In genomic region chr4:116162142-116162541, GRCm38 (mm10) we compare ENCODE assay signal across 27 mouse cellular contexts. TPM values are rescaled to one million over a fixed set of nuclear protein-coding genes. Genes with fewer than 3 reads are reported as not detected.
DNase-seq lines count a peak whose midpoint lies in the region; ATAC-seq and TF ChIP-seq lines count a peak whose summit lies in the region.
"Had no signal": no experiment of that assay in that cellular context is flagged by ENCODE, and none has a peak within 500 bp of the region (broad histone marks: within the 10 kb centered on the region; RNA-seq: fewer than 3 reads in every experiment).

No protein-coding gene starts in this region.

- no peak for TF ChIP-seq EP300 in heart, postnatal 0 days (IDR thresholded peaks at IDR 0.05; ENCODE audit: low read depth)

- no peak for TF ChIP-seq POLR2A in lung, adult 2 months (IDR thresholded peaks at IDR 0.05; ENCODE audit: borderline replicate concordance, extremely low read depth, low read depth, low read length)

- no peaks in the 10 kb centered on the region for H3K27me3 ChIP-seq in heart, postnatal 0 days (ENCODE audit: control insufficient read depth, insufficient read depth, low read length)
- no peaks in the 10 kb centered on the region for H3K27me3 ChIP-seq in lung, embryonic 16.5 days (ENCODE audit: control insufficient read depth, insufficient read depth, low read depth, low read length)
- H3K27me3 ChIP-seq: hindbrain, embryonic 15.5 days; limb, embryonic 13.5 days; midbrain, embryonic 13.5 days; neural tube, embryonic 15.5 days had no signal

- DNase-seq in heart, postnatal 0 days (ENCODE audit: low spot score), result peak; percentile 32
- no peak for DNase-seq in heart, postnatal 36 days
- DNase-seq in lung, adult 2 months, result no peak
- DNase-seq in kidney, adult 9 months, result peak; percentile 60
- peak; percentile 46 for DNase-seq in lung, postnatal 25 days (ENCODE audit: low spot score)
- no peak for DNase-seq in spleen, adult 12 weeks (ENCODE audit: low spot score)
- DNase-seq: adrenal gland, postnatal 10 days; cerebellum, adult 2 months; gastrocnemius, postnatal 10 days; heart, adult 2 months; layer of hippocampus, adult 9-11 months; right cerebral cortex, adult 18-20 months; spleen, adult 18-20 months; thymus, adult 2 months had no signal

- ATAC-seq in heart, postnatal 0 days (ENCODE audit: insufficient read depth, low read depth), result peak; percentile 30; the same call in 1 of the 2 replicates
- ATAC-seq in lung, embryonic 16.5 days (ENCODE audit: low read depth), result peak; percentile 61
- ATAC-seq in monocyte, adult 5-6 weeks (replicated peaks; ENCODE audit: insufficient number of reproducible peaks, low FRiP score, low TSS enrichment, poor library complexity, severe bottlenecking), result no peak
- ATAC-seq: forebrain, embryonic 16.5 days; intestine, embryonic 16.5 days; midbrain, embryonic 13.5 days had no signal

- 41% methylated on average over 4 of the region's 4 CpGs for WGBS in heart, postnatal 0 days
- WGBS in lung, embryonic 16.5 days, result 55% methylated on average over 4 of the region's 4 CpGs
- WGBS in lung, adult 2 months, result 50% methylated on average over 4 of the region's 4 CpGs

- TF ChIP-seq CTCF in heart, postnatal 0 days (IDR thresholded peaks at IDR 0.05; ENCODE audit: low read depth), result no peak
- no peak for TF ChIP-seq CTCF in lung, adult 2 months (IDR thresholded peaks at IDR 0.05; ENCODE audit: insufficient read depth, low read length)

- H3K4me3 ChIP-seq in heart, postnatal 0 days (ENCODE audit: low read depth, low read length), result no peak overlapping the region
- H3K4me3 ChIP-seq in lung, embryonic 16.5 days (ENCODE audit: low read length), result no peak overlapping the region
- no peak overlapping the region for H3K4me3 ChIP-seq in lung, adult 2 months (replicated peaks; ENCODE audit: extremely low read depth, low read depth, low read length)
- H3K4me3 ChIP-seq: heart, adult 2 months; hindbrain, embryonic 15.5 days; limb, embryonic 13.5 days; midbrain, embryonic 13.5 days; myocyte; neural tube, embryonic 15.5 days had no signal

- no peak overlapping the region for H3K9ac ChIP-seq in heart, postnatal 0 days (replicated peaks; ENCODE audit: low read depth, low read length)
- no peak overlapping the region for H3K9ac ChIP-seq in lung, embryonic 16.5 days (ENCODE audit: low read length)
- H3K9ac ChIP-seq: hindbrain, embryonic 15.5 days; limb, embryonic 13.5 days; midbrain, embryonic 13.5 days; neural tube, embryonic 15.5 days had no signal

- H3K9me3 ChIP-seq in heart, postnatal 0 days (replicated peaks; ENCODE audit: control insufficient read depth, low read length), result no peaks in the 10 kb centered on the region
- H3K9me3 ChIP-seq in lung, embryonic 16.5 days (ENCODE audit: control insufficient read depth, low read length), result no peaks in the 10 kb centered on the region
- H3K9me3 ChIP-seq: hindbrain, embryonic 15.5 days; limb, embryonic 13.5 days; midbrain, embryonic 13.5 days; neural tube, embryonic 15.5 days had no signal

- H3K4me2 ChIP-seq in heart, postnatal 0 days (ENCODE audit: low read depth, low read length), result no peak overlapping the region
- no peak overlapping the region for H3K4me2 ChIP-seq in lung, embryonic 16.5 days (ENCODE audit: low read depth, low read length)
- H3K4me2 ChIP-seq: hindbrain, embryonic 15.5 days; limb, embryonic 13.5 days; midbrain, embryonic 13.5 days; neural tube, embryonic 15.5 days had no signal

- peaks cover 19% of the 10 kb centered on the region for H3K4me1 ChIP-seq in heart, postnatal 0 days (ENCODE audit: control insufficient read depth, insufficient read depth)
- peaks cover 17% of the 10 kb centered on the region for H3K4me1 ChIP-seq in lung, embryonic 16.5 days (replicated peaks; ENCODE audit: control insufficient read depth, insufficient read depth, low read length)
- H3K4me1 ChIP-seq in lung, adult 2 months (ENCODE audit: control insufficient read depth, insufficient read depth, low read length), result peaks cover 8% of the 10 kb centered on the region; the same call in 1 of the 2 replicates
- H3K4me1 ChIP-seq: hindbrain, embryonic 15.5 days; midbrain, embryonic 13.5 days; neural tube, embryonic 15.5 days had no signal

- intact Hi-C loops in heart, postnatal 36 days (cut with DNase I), result loop anchor here (5.0 to 10.0 kb wide), 2 partner anchors 283 to 395 kb away; partner anchors contain the start of genes Gpbp1l1 and Tmem69

- H3K27ac ChIP-seq in heart, postnatal 0 days (ENCODE audit: low read depth), result peak overlapping the region; percentile 41; the same call in 1 of the 2 replicates
- H3K27ac ChIP-seq in lung, embryonic 16.5 days (ENCODE audit: low read length), result peak overlapping the region; percentile 41
- H3K27ac ChIP-seq: heart, adult 2 months; hindbrain, embryonic 15.5 days; limb, embryonic 13.5 days; midbrain, embryonic 13.5 days; neural tube, embryonic 15.5 days had no signal

- peaks cover 24% of the 10 kb centered on the region for H3K36me3 ChIP-seq in heart, postnatal 0 days (replicated peaks; ENCODE audit: control insufficient read depth, insufficient read depth, low read length)
- peaks cover 19% of the 10 kb centered on the region for H3K36me3 ChIP-seq in lung, embryonic 16.5 days (ENCODE audit: control insufficient read depth, insufficient read depth, low read length)

RNA-seq across cellular contexts. Expression of gene Tspan1, which starts 5.3 kb away (rescaled TPM):
- 1.8 TPM in 1 of 2 replicates, not detected in the other for total RNA-seq in heart, postnatal 0 days (2014; rRNA removed; ENCODE audit: low replicate concordance)
- polyA plus RNA-seq in heart, postnatal 0 days (2015; fragmentation: Nextera tagmentation; extraction: Ambion mirVana), result 2.8 TPM in 1 of 2 replicates, not detected in the other
- not detected for total RNA-seq in heart, postnatal 36 days (2021)
- polyA plus RNA-seq in lung, embryonic 16.5 days (2015; fragmentation: Nextera tagmentation; extraction: Ambion mirVana), result 22.6 and 25.9 TPM in 2 replicates
- 60.8 and 93.7 TPM in 2 replicates for polyA plus RNA-seq in lung, adult 2 months (2012; rRNA removed)
- not detected in 3 replicates for total RNA-seq in monocyte, adult 5-6 weeks (2017)
- total RNA-seq: adrenal gland, postnatal 10 days; gastrocnemius, postnatal 10 days; heart, adult 2 months; heart, postnatal 25 days had no signal

RNA-seq across cellular contexts. Expression of gene Lurap1, which starts 11.0 kb away (rescaled TPM):
- total RNA-seq in heart, postnatal 0 days (2014; rRNA removed; ENCODE audit: low replicate concordance), result 1.5 and 2.1 TPM in 2 replicates
- 0.97 and 1.1 TPM in 2 replicates for polyA plus RNA-seq in heart, postnatal 0 days (2015; fragmentation: Nextera tagmentation; extraction: Ambion mirVana)
- total RNA-seq in heart, postnatal 36 days (2021), result 1 to 10 TPM; 4.6 to 5.1 TPM
- 3.6 and 3.7 TPM in 2 replicates for polyA plus RNA-seq in lung, embryonic 16.5 days (2015; fragmentation: Nextera tagmentation; extraction: Ambion mirVana)
- 3.7 and 5.7 TPM in 2 replicates for polyA plus RNA-seq in lung, adult 2 months (2012; rRNA removed)
- total RNA-seq in monocyte, adult 5-6 weeks (2017), result 0.19 TPM in 1 of 3 replicates, not detected in the others

RNA-seq across cellular contexts. Expression of gene 1700042G07Rik, which starts 11.0 kb away (rescaled TPM):
- total RNA-seq in heart, postnatal 0 days (2014; rRNA removed; ENCODE audit: low replicate concordance), result not detected in 2 replicates
- polyA plus RNA-seq in heart, postnatal 0 days (2015; fragmentation: Nextera tagmentation; extraction: Ambion mirVana), result not detected in 2 replicates
- total RNA-seq in heart, postnatal 36 days (2021), result not detected
- polyA plus RNA-seq in lung, embryonic 16.5 days (2015; fragmentation: Nextera tagmentation; extraction: Ambion mirVana), result not detected in 2 replicates
- not detected in 2 replicates for polyA plus RNA-seq in lung, adult 2 months (2012; rRNA removed)
- total RNA-seq in monocyte, adult 5-6 weeks (2017), result not detected in 3 replicates
- total RNA-seq: adrenal gland, postnatal 10 days; gastrocnemius, postnatal 10 days; heart, adult 2 months; heart, postnatal 25 days; left cerebral cortex, postnatal 10 days had no signal
- polyA plus RNA-seq: cerebellum, adult 2 months; embryonic facial prominence, embryonic 11.5 days; forebrain, embryonic 16.5 days; hindbrain, embryonic 15.5 days; intestine, embryonic 16.5 days; limb, embryonic 13.5 days; midbrain, embryonic 13.5 days; myocyte; neural tube, embryonic 15.5 days; stomach, embryonic 14.5 days; thymus, adult 2 months had no signal

RNA-seq across cellular contexts. Expression of gene Gm49337, which starts 11.0 kb away (rescaled TPM):
- not detected in 2 replicates for total RNA-seq in heart, postnatal 0 days (2014; rRNA removed; ENCODE audit: low replicate concordance)
- not detected in 2 replicates for polyA plus RNA-seq in heart, postnatal 0 days (2015; fragmentation: Nextera tagmentation; extraction: Ambion mirVana)
- not detected for total RNA-seq in heart, postnatal 36 days (2021)
- polyA plus RNA-seq in lung, embryonic 16.5 days (2015; fragmentation: Nextera tagmentation; extraction: Ambion mirVana), result not detected in 2 replicates
- polyA plus RNA-seq in lung, adult 2 months (2012; rRNA removed), result not detected in 2 replicates
- 0.76 TPM in 1 of 3 replicates, not detected in the others for total RNA-seq in monocyte, adult 5-6 weeks (2017)
- total RNA-seq: adrenal gland, postnatal 10 days; gastrocnemius, postnatal 10 days; left cerebral cortex, postnatal 10 days had no signal
- polyA plus RNA-seq: cerebellum, adult 2 months; embryonic facial prominence, embryonic 11.5 days; forebrain, embryonic 16.5 days; heart, adult 2 months; hindbrain, embryonic 15.5 days; intestine, embryonic 16.5 days; limb, embryonic 13.5 days; midbrain, embryonic 13.5 days; myocyte; neural tube, embryonic 15.5 days; stomach, embryonic 14.5 days; thymus, adult 2 months had no signal

RNA-seq across cellular contexts. Expression of gene Pomgnt1, which starts 38.5 kb away (rescaled TPM):
- total RNA-seq in heart, postnatal 0 days (2014; rRNA removed; ENCODE audit: low replicate concordance), result 77.5 and 91.3 TPM in 2 replicates
- 56.9 and 59.6 TPM in 2 replicates for polyA plus RNA-seq in heart, postnatal 0 days (2015; fragmentation: Nextera tagmentation; extraction: Ambion mirVana)
- total RNA-seq in heart, postnatal 36 days (2021), result 10 to 100 TPM; 63.5 to 66.3 TPM
- polyA plus RNA-seq in lung, embryonic 16.5 days (2015; fragmentation: Nextera tagmentation; extraction: Ambion mirVana), result 56.2 and 59.1 TPM in 2 replicates
- polyA plus RNA-seq in lung, adult 2 months (2012; rRNA removed), result 37.3 and 46.4 TPM in 2 replicates
- total RNA-seq in monocyte, adult 5-6 weeks (2017), result 10.0 to 24.0 TPM (median 12.7 TPM) in 3 replicates

Comparison
In these comparisons a context has a peak if more than half of its experiments do, and no peak if none do; other contexts are left out.
1. DNase-seq: peak in heart, postnatal 0 days (single experiment), kidney, adult 9 months (single experiment) and lung, postnatal 25 days (single experiment); none in heart, postnatal 36 days (0 of 2), lung, adult 2 months (single experiment) and spleen, adult 12 weeks (single experiment).